Mouse (Mus musculus) heart, postnatal 4 days (tissue): ENCODE results near the gene Cyp4a32. TPM values are rescaled to one million over a fixed set of nuclear protein-coding genes. Genes with fewer than 3 reads are reported as not detected.
"Not testable (repeated sequence)": the region's sequence is repeated elsewhere in the genome, so short reads cannot be mapped to it uniquely, and the experiment has no call there.

ENCODE experiments used
- DNase-seq: peaks from one replicate; pipeline ENCODE4 v3.0.0; 2021
- total RNA-seq, 2 experiments: library from RNA; stranded (reverse); gene quantifications; 2 replicates each; pipeline ENCODE4 v1.2.3; 2021

The Cyp4a32 gene
- not detected for total RNA-seq

GRCm38 (mm10) chr4:115600611-115601010 is at the start of gene Cyp4a32:
Cyp4a32 (plus strand) TSS chr4:115600969.
- not testable (repeated sequence) for DNase-seq

- no peak for DNase-seq
Measured at GRCm38 (mm10) chr4:115552726-115553125, 48.0 kb upstream of the Cyp4a32 start.

GRCm38 (mm10) chr4:115555513-115555912 is 45.3 kb upstream of the Cyp4a32 start:
- DNase-seq = no peak

GRCm38 (mm10) chr4:115557861-115558561 is 42.8 kb upstream of the Cyp4a32 start:
- DNase-seq = no peak

GRCm38 (mm10) chr4:115561236-115561635 is 39.5 kb upstream of the Cyp4a32 start:
- not testable (repeated sequence) for DNase-seq

GRCm38 (mm10) chr4:115563401-115563800 is 37.4 kb upstream of the Cyp4a32 start, which contains the start of gene Cyp4a31:
Cyp4a31 (plus strand) TSS chr4:115563649.
- no peak for DNase-seq

- DNase-seq = not testable (repeated sequence)
Measured at GRCm38 (mm10) chr4:115564469-115565225, 36.1 kb upstream of the Cyp4a32 start.

- no peak for DNase-seq
Measured at GRCm38 (mm10) chr4:115575255-115575654, 25.5 kb upstream of the Cyp4a32 start.

- no peak for DNase-seq
Measured at GRCm38 (mm10) chr4:115575776-115576175, 25.0 kb upstream of the Cyp4a32 start.

GRCm38 (mm10) chr4:115583036-115583435 is 17.7 kb upstream of the Cyp4a32 start:
- no peak for DNase-seq

- no peak for DNase-seq
Measured at GRCm38 (mm10) chr4:115596357-115596756, 4.4 kb upstream of the Cyp4a32 start.

GRCm38 (mm10) chr4:115596824-115597336 is 3.9 kb upstream of the Cyp4a32 start:
- no peak for DNase-seq

GRCm38 (mm10) chr4:115614005-115614404 is 13.2 kb downstream of the Cyp4a32 start:
- no peak for DNase-seq

- DNase-seq = not testable (repeated sequence)
Measured at GRCm38 (mm10) chr4:115625560-115625959, 24.8 kb downstream of the Cyp4a32 start.

- DNase-seq = peak; percentile 35
Measured at GRCm38 (mm10) chr4:115642967-115643754, 42.4 kb downstream of the Cyp4a32 start.

- DNase-seq = peak; percentile 62
Measured at GRCm38 (mm10) chr4:115645371-115645770, 44.6 kb downstream of the Cyp4a32 start.

- peak; percentile 83 for DNase-seq
Measured at GRCm38 (mm10) chr4:115647580-115647979, 46.8 kb downstream of the Cyp4a32 start, which contains the start of gene Cyp4b1. Cyp4b1 (minus strand) TSS chr4:115647723.

GRCm38 (mm10) chr4:115648752-115649151 is 48.0 kb downstream of the Cyp4a32 start:
- DNase-seq = no peak

- DNase-seq = no peak
Measured at GRCm38 (mm10) chr4:115649344-115649743, 48.6 kb downstream of the Cyp4a32 start.

- DNase-seq = no peak
Measured at GRCm38 (mm10) chr4:115650866-115651265, 50.1 kb downstream of the Cyp4a32 start.

GRCm38 (mm10) chr4:115655841-115656534 is 55.2 kb downstream of the Cyp4a32 start:
- not testable (repeated sequence) for DNase-seq

GRCm38 (mm10) chr4:115656535-115656922 is 55.8 kb downstream of the Cyp4a32 start:
- not testable (repeated sequence) for DNase-seq
